Mouse (Mus musculus): Measurements from ENCODE around the gene Pnkd.

DNA sequence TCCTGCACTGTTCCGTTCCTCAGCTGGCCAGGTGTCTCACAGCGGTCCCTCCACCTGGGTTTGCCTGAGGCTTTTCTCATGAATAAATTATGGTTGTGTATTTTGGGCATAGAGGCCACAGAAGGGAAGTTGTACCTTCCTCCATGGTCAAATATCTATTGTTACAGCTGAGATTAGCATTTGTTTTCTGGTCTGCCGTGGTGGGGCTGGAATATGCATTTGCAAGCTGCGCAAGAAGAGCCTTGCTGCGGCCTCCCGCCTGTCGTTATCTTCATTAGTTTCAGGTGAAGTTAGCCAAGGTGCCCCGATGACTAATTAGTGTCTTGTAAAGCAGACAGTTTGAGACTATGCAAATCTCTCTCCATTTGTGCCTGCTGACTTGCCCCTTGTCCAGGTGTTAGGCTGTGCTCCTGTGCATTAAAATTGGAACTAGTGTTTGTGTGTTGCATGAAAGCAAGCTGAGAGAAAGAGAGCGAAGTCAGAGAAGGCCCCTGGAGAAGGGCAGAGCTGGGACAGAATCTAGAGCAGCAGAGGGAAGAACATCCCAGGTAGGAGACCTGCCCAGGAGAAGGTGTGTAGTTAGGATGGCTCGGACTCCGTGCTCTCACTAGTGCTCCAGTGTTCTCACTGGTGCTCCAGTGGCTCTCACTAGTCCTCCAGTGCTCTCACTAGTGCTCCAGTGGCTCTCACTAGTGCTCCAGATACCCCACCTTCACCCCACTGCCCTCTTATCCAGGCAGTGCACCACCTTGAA, 59.6 kb downstream of the Pnkd start:
- TF ChIP-seq CTCF (IDR thresholded peaks at IDR 0.05; ENCODE audit: low read depth, low read length) = no peak
- no peak for TF ChIP-seq POLR2A (IDR thresholded peaks at IDR 0.05; ENCODE audit: insufficient read depth, low read length)

All from ES-Bruce4 (cell line).